Mouse (Mus musculus): ENCODE measurements around the gene Pou2f1. TPM values are rescaled to one million over a fixed set of nuclear protein-coding genes. Genes with fewer than 3 reads are reported as not detected.

Gene Pou2f1
- total and polyA plus RNA-seq, 3 experiments: 4.6 to 10.2 TPM; not detected in 1

GRCm38 (mm10) chr1:165985186-165985585 is 17.3 kb downstream of the Pou2f1 start:
- peak overlapping the region; percentile 23 to 51; a peak in 3 of 4 replicates for H3K4me3 ChIP-seq (ENCODE audit: control insufficient read depth in 1 of 2, insufficient read depth in 1 of 2, low read depth in 2 of 2, low read length in 2 of 2)
- H3K27me3 ChIP-seq (ENCODE audit: control insufficient read depth in 1 of 2, insufficient read depth in 2 of 2, low read length in 2 of 2): no peaks in the 10 kb centered on the region
- DNase-seq (ENCODE audit: low read depth, low spot score): peak; percentile 63
- H3K36me3 ChIP-seq (ENCODE audit: control insufficient read depth in 1 of 2, insufficient read depth in 2 of 2, low read length in 2 of 2): peaks cover 0 to 26% of the 10 kb centered on the region in 2 experiments; a peak in 2 of 4 replicates
- H3K79me2 ChIP-seq (ENCODE audit: control insufficient read depth, insufficient read depth, low read length, poor library complexity): peaks cover 7% of the 10 kb centered on the region; the same call in 1 of the 2 replicates
- no peaks in the 10 kb centered on the region for H3K9me3 ChIP-seq (replicated peaks; ENCODE audit: insufficient read depth, low read length)
- H3K9ac ChIP-seq (ENCODE audit: control insufficient read depth, low read depth, low read length, poor library complexity, severe bottlenecking): peak overlapping the region; percentile 58
- peak; percentile 54; the same call in 1 of the 2 replicates for TF ChIP-seq ETS1 (IDR thresholded peaks at IDR 0.05; ENCODE audit: low read depth, low read length)
- 0 out of 2 replicates have a peak, but pooled peaks have one; percentile 47 for TF ChIP-seq RCOR1 (IDR thresholded peaks at IDR 0.05; ENCODE audit: low read depth, low read length)
- TF ChIP-seq TBP (IDR thresholded peaks at IDR 0.05; ENCODE audit: low read depth, low read length): 0 out of 2 replicates have a peak, but pooled peaks have one; percentile 15
- TF ChIP-seq ZNF384 (IDR thresholded peaks at IDR 0.05; ENCODE audit: low read depth, low read length): no peak
- TF ChIP-seq CTCF (IDR thresholded peaks at IDR 0.05 in 2 of 3, conservative IDR thresholded peaks at IDR 0.05 in 1 of 3; ENCODE audit: control insufficient read depth in 1 of 3, insufficient read depth in 1 of 3, low read depth in 2 of 3, low read length in 3 of 3, poor library complexity in 1 of 3, severe bottlenecking in 1 of 3): no peak
- TF ChIP-seq SMC3 (IDR thresholded peaks at IDR 0.05; ENCODE audit: low read depth, low read length): no peak
- TF ChIP-seq HCFC1 (IDR thresholded peaks at IDR 0.05; ENCODE audit: low read depth, low read length): no peak
- no peak for TF ChIP-seq EP300 (IDR thresholded peaks at IDR 0.05; ENCODE audit: low read depth in 1 of 2, low read length in 2 of 2)
- TF ChIP-seq KAT2A (conservative IDR thresholded peaks at IDR 0.05; ENCODE audit: low read depth, low read length): no peak
- no peak for TF ChIP-seq ZMIZ1 (IDR thresholded peaks at IDR 0.05; ENCODE audit: low read depth, low read length)
- no peak for TF ChIP-seq TCF12 (IDR thresholded peaks at IDR 0.05; ENCODE audit: low read depth, low read length)
- H3K27ac ChIP-seq (ENCODE audit: control insufficient read depth, low read depth, low read length): peak overlapping the region; percentile 96
- peaks cover 13 to 14% of the 10 kb centered on the region in 2 experiments for H3K4me1 ChIP-seq (ENCODE audit: control insufficient read depth in 1 of 2, insufficient read depth in 2 of 2, low read length in 2 of 2)

GRCm38 (mm10) chr1:165976672-165977448 is 25.6 kb downstream of the Pou2f1 start:
- peak; percentile 68 for DNase-seq (ENCODE audit: low read depth, low spot score)
- peaks cover 8 to 17% of the 10 kb centered on the region in 2 experiments; a peak in 3 of 4 replicates for H3K4me1 ChIP-seq (ENCODE audit: control insufficient read depth in 1 of 2, insufficient read depth in 2 of 2, low read length in 2 of 2)
- H3K9me3 ChIP-seq (replicated peaks; ENCODE audit: insufficient read depth, low read length): no peaks in the 10 kb centered on the region
- H3K27ac ChIP-seq (ENCODE audit: control insufficient read depth, low read depth, low read length): peak overlapping the region; percentile 37
- no peaks in the 10 kb centered on the region for H3K27me3 ChIP-seq (ENCODE audit: control insufficient read depth in 1 of 2, insufficient read depth in 2 of 2, low read length in 2 of 2)
- peaks cover 0 to 16% of the 10 kb centered on the region in 2 experiments; a peak in 2 of 4 replicates for H3K36me3 ChIP-seq (ENCODE audit: control insufficient read depth in 1 of 2, insufficient read depth in 2 of 2, low read length in 2 of 2)
- H3K79me2 ChIP-seq (ENCODE audit: control insufficient read depth, insufficient read depth, low read length, poor library complexity): no peaks in the 10 kb centered on the region; the same call in 1 of the 2 replicates
- peak overlapping the region; percentile 17; the same call in 1 of the 2 replicates for H3K9ac ChIP-seq (ENCODE audit: control insufficient read depth, low read depth, low read length, poor library complexity, severe bottlenecking)
- no peak overlapping the region for H3K4me3 ChIP-seq (ENCODE audit: control insufficient read depth in 1 of 2, insufficient read depth in 1 of 2, low read depth in 2 of 2, low read length in 2 of 2)
- peak; percentile 47; the same call in 1 of the 2 replicates for TF ChIP-seq MXI1 (IDR thresholded peaks at IDR 0.05; ENCODE audit: low read depth, low read length)
- no peak for TF ChIP-seq CHD2 (IDR thresholded peaks at IDR 0.05; ENCODE audit: low read length)
- peak; percentile 94 for TF ChIP-seq ZNF384 (IDR thresholded peaks at IDR 0.05; ENCODE audit: low read depth, low read length)
- peak; percentile 63 for TF ChIP-seq ETS1 (IDR thresholded peaks at IDR 0.05; ENCODE audit: low read depth, low read length)
- TF ChIP-seq USF1 (IDR thresholded peaks at IDR 0.05; ENCODE audit: low read depth, low read length): no peak
- no peak for TF ChIP-seq ZC3H11A (IDR thresholded peaks at IDR 0.05; ENCODE audit: low read depth, low read length)
- TF ChIP-seq UBTF (IDR thresholded peaks at IDR 0.05; ENCODE audit: borderline replicate concordance, insufficient read depth, low read depth, low read length): no peak
- TF ChIP-seq TCF12 (IDR thresholded peaks at IDR 0.05; ENCODE audit: low read depth, low read length): peak; percentile 47
- no peak for TF ChIP-seq CHD1 (IDR thresholded peaks at IDR 0.05; ENCODE audit: low read depth, low read length)
- no peak for TF ChIP-seq BHLHE40 (IDR thresholded peaks at IDR 0.05; ENCODE audit: borderline replicate concordance, low read depth, low read length)
- TF ChIP-seq HCFC1 (IDR thresholded peaks at IDR 0.05; ENCODE audit: low read depth, low read length): 0 out of 2 replicates have a peak, but pooled peaks have one; percentile 20
- no peak for TF ChIP-seq POLR2AphosphoS5 (IDR thresholded peaks at IDR 0.05; ENCODE audit: borderline replicate concordance, low read depth, low read length)
- TF ChIP-seq SIN3A (IDR thresholded peaks at IDR 0.05; ENCODE audit: low read length): peak; percentile 36; the same call in 1 of the 2 replicates
- TF ChIP-seq GATA1 (IDR thresholded peaks at IDR 0.05; ENCODE audit: low read depth, low read length): peak; percentile 21; the same call in 1 of the 2 replicates
- peak; percentile 58 to 66 for TF ChIP-seq EP300 (IDR thresholded peaks at IDR 0.05; ENCODE audit: low read depth in 1 of 2, low read length in 2 of 2)
- TF ChIP-seq POLR2AphosphoS2 (IDR thresholded peaks at IDR 0.05; ENCODE audit: low read length): no peak
- peak; percentile 63; the same call in 1 of the 2 replicates for TF ChIP-seq MAZ (IDR thresholded peaks at IDR 0.05; ENCODE audit: low read depth, low read length)
- TF ChIP-seq RAD21 (IDR thresholded peaks at IDR 0.05; ENCODE audit: low read depth, low read length): no peak
- no peak for TF ChIP-seq ELF1 (IDR thresholded peaks at IDR 0.05; ENCODE audit: low read depth, low read length)
- TF ChIP-seq E2F4 (IDR thresholded peaks at IDR 0.05; ENCODE audit: borderline replicate concordance, low read depth, low read length): no peak
- TF ChIP-seq MYB (IDR thresholded peaks at IDR 0.05; ENCODE audit: low read depth, low read length): no peak
- no peak for TF ChIP-seq KAT2A (conservative IDR thresholded peaks at IDR 0.05; ENCODE audit: low read depth, low read length)
- TF ChIP-seq TAL1 (IDR thresholded peaks at IDR 0.05; ENCODE audit: low read length): peak; percentile 31

Measured in MEL (cell line).